Mouse (Mus musculus) ovary, postnatal 36 days (tissue): ENCODE measurements at regions not wholly inside any gene's neighbourhood (a gene's known extent, or its start where the extent isn't known, plus 50 kb on each side); places are given as distances from the start of the nearest gene placed in this dataset.

Experiments
- DNase-seq: peaks from one replicate; pipeline ENCODE4 v3.0.0; 2022; ENCODE audit warnings: low spot score, mixed read lengths

- no peak for DNase-seq
Measured at GRCm38 (mm10) chr2:147455932-147456331, 94.2 kb downstream of the Pax1 start.

GRCm38 (mm10) chr2:147454362-147455257, 92.9 kb downstream of the Pax1 start:
- DNase-seq: no peak
